Mouse (Mus musculus) neural tube, embryonic 11.5 days (tissue): ENCODE results near the gene Btf3l4. TPM values are rescaled to one million over a fixed set of nuclear protein-coding genes. Genes with fewer than 3 reads are reported as not detected.

ENCODE experiments used
- ATAC-seq: fragments of 200-750 bp; cut with Nextera tagmentation; 2 replicates; pipeline ENCODE4 v1.8.0; 2017; ENCODE audit warnings: moderate number of reproducible peaks, mild to moderate bottlenecking, moderate TSS enrichment, moderate library complexity; ENCODE audit not compliant: insufficient read depth, low FRiP score, low TSS enrichment
- DNase-seq: peaks from one replicate; pipeline ENCODE4 v3.0.0-alpha.2; 2015; ENCODE audit warnings: low spot score
- H3K27ac ChIP-seq: fragments of 300-500 bp; sonication (generic); 2 replicates; pipeline ENCODE4 v1.5.1; 2014; ENCODE audit warnings: low read depth, mild to moderate bottlenecking, low read length
- H3K27me3 ChIP-seq: fragments of 300-500 bp; sonication (generic); 2 replicates; pipeline ENCODE4 v1.6.1; 2014; ENCODE audit warnings: mild to moderate bottlenecking, low read length, mixed read lengths; ENCODE audit not compliant: control insufficient read depth, insufficient read depth
- H3K36me3 ChIP-seq: fragments of 300-500 bp; sonication (generic); 2 replicates; pipeline ENCODE4 v1.6.1; 2014; ENCODE audit warnings: mild to moderate bottlenecking, low read length, moderate library complexity, mixed read lengths; ENCODE audit not compliant: control insufficient read depth, insufficient read depth
- H3K4me1 ChIP-seq: fragments of 300-500 bp; sonication (generic); 2 replicates; pipeline ENCODE4 v1.6.1; 2014; ENCODE audit warnings: low read length, mixed read lengths; ENCODE audit not compliant: control insufficient read depth, insufficient read depth
- H3K4me2 ChIP-seq: fragments of 300-500 bp; sonication (generic); 2 replicates; pipeline ENCODE4 v1.6.1; 2014; ENCODE audit warnings: low read depth, mild to moderate bottlenecking, moderate library complexity
- H3K4me3 ChIP-seq: fragments of 300-500 bp; sonication (generic); 2 replicates; pipeline ENCODE4 v1.5.1; 2014; ENCODE audit warnings: low read depth, low read length
- H3K9ac ChIP-seq: fragments of 300-500 bp; sonication (generic); 2 replicates; pipeline ENCODE4 v1.6.1; 2014; ENCODE audit warnings: mild to moderate bottlenecking, low read length
- H3K9me3 ChIP-seq: fragments of 300-500 bp; sonication (generic); 2 replicates; pipeline ENCODE4 v1.6.1; 2016; ENCODE audit warnings: low read length; ENCODE audit not compliant: control insufficient read depth
- WGBS: fragments of 180-500 bp; shearing (Covaris S2); extraction: QIAGEN DNeasy Blood & Tissue Kit; methylation state at CpG from one replicate; pipeline ENCODE4 v1.1.7; 2014; 5-methylcytosine and 5-hydroxymethylcytosine counted together
- polyA plus RNA-seq: library from polyadenylated mRNA; unstranded; fragments of >200 nt; fragmentation: Nextera tagmentation; extraction: Ambion mirVana; gene quantifications from 2 replicates; pipeline ENCODE4 v1.2.1, GENCODE M21; 2014

The Btf3l4 gene
- polyA plus RNA-seq, 1 experiment from 2014 or later: 235 TPM

DNA sequence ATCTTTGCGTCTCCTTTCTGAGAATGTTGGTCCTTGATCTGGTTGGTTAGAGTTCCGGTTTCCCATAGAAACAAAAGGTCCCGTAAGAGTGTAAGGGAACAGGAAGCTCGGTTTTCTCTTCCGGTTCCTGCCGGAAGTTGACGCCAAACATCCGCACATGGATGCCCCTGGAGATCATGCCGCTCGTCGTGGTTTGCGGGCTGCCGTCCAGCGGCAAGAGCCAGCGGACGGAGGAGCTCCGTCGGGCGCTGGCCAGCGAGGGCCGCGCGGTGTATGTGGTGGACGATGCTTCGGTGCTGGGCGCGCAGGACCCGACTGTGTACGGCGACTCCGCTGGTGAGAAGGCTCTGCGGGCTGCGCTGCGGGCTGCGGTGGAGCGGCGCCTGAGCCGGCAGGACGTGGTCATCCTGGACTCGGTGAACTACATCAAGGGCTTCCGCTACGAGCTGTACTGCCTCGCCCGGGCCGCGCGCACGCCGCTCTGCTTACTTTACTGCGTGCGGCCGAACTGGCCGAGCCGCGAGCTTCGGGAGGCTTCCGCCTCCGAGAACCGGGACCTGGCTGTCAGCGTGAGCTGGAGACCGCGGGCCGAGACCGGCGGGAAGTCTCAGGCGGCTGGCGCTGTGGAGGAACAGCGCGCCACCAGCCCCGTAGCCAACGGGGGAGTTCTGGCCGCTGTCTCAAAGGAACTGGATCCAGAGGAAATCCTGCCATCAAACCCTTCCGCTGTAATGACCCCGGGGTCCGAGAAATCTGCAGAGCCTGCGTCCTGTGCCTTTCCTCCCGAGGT lies 14.5 kb upstream of the Btf3l4 start, which contains the start of gene Kti12:
TSS of gene Kti12 (plus strand) at position 71 of the 790 bp plus-strand sequence.
- DNase-seq: peak; percentile 83
- under 1% methylated on average over 77 of the region's 77 CpGs for WGBS
- Histone ChIP-seq H3K4me2 (peak within 1 kb of the TSS; percentile 88), H3K4me1 (peaks cover 13% of the 10 kb centered on the region), H3K9ac (peak within 1 kb of the TSS; percentile 84), H3K27me3 (no peaks in the 10 kb centered on the region), H3K27ac (peak within 1 kb of the TSS; percentile 82), H3K9me3 (no peaks in the 10 kb centered on the region), H3K36me3 (no peaks in the 10 kb centered on the region), H3K4me3 (peak within 1 kb of the TSS; percentile 95)
- ATAC-seq: peak; percentile 80

DNA sequence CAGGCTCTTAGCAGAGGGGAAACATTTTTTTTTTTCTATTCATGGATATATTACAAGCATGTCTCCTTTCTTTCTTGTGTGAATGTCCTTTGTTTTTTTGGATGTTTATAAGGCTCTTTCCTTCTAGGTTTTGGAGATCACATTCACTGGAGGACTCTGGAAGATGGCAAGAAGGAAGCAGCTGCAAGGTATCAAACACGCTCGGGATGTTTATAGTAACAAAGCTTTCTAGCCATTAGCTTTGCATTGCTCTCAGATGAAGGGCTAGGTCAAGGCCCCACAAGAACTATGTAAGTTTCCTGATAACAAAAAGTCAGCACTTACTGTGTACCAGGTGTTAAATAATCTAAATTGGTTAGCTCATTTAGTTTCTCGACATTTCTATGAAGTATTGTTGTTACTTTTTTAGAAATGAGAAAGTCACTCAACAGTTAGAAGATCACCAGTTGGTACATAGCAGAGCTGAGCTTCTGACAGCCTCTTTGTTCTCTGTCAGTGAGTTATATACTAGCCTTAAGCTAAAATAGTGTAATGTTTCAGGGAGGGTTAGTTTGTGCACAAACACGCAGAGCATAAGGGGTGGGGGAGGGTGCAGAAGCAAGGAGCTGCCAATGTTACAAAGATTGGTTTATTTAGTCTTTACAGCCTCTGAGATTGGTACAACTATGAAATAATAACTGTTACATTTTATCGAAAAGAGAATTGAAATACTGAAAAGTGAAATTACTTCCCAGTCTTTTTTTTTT lies 12.6 kb upstream of the Btf3l4 start:
- Histone ChIP-seq H3K4me2 (no peak overlapping the region), H3K4me3 (no peak overlapping the region), H3K27ac (no peak overlapping the region), H3K9ac (no peak overlapping the region), H3K4me1 (peaks cover 13% of the 10 kb centered on the region), H3K36me3 (no peaks in the 10 kb centered on the region), H3K9me3 (no peaks in the 10 kb centered on the region), H3K27me3 (no peaks in the 10 kb centered on the region)
- 87% methylated on average over 5 of the region's 5 CpGs for WGBS
- no peak for DNase-seq
- ATAC-seq: no peak

- ATAC-seq (no peak), DNase-seq (no peak)
- no peak overlapping the region for H3K4me2 ChIP-seq
- no peaks in the 10 kb centered on the region for H3K36me3 ChIP-seq
- H3K4me3 ChIP-seq: no peak overlapping the region
- H3K9me3 ChIP-seq: no peaks in the 10 kb centered on the region
- peak overlapping the region; percentile 8; the same call in 1 of the 2 replicates for H3K27ac ChIP-seq
- H3K4me1 ChIP-seq: no peaks in the 10 kb centered on the region
- no peak overlapping the region for H3K9ac ChIP-seq
- no peaks in the 10 kb centered on the region for H3K27me3 ChIP-seq
Measured at GRCm38 (mm10) chr4:108843336-108843735, 9.9 kb upstream of the Btf3l4 start.

GRCm38 (mm10) chr4:108841920-108842578 lies 8.6 kb upstream of the Btf3l4 start:
- Histone ChIP-seq H3K27ac (no peak overlapping the region), H3K9ac (no peak overlapping the region), H3K4me2 (no peak overlapping the region), H3K4me3 (no peak overlapping the region), H3K36me3 (no peaks in the 10 kb centered on the region), H3K27me3 (no peaks in the 10 kb centered on the region), H3K4me1 (no peaks in the 10 kb centered on the region), H3K9me3 (no peaks in the 10 kb centered on the region)
- ATAC-seq: no peak
- DNase-seq: no peak
- WGBS: 86% methylated on average over 7 of the region's 7 CpGs

DNA sequence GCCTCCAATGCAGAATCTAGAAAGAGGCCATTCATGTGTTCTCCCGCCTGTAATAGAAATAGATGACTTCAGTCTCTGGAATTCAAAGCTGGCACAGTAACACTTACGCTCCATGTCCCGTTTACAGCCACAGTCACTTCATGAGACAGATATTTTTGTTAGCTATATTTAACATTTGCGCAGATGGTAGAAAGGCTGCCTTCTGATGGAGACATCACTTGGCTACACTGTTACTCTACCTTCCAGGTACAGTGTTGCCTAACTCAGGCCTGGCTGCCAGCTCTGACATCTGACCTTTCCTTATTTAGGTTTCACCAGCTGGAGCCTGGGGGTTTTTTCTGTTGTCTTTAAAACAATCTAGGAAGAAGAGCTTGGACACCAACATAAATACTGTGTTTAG lies 4.6 kb upstream of the Btf3l4 start:
- WGBS: 89% methylated on average over 4 of the region's 4 CpGs
- no peak for DNase-seq
- no peak overlapping the region for H3K4me3 ChIP-seq

GRCm38 (mm10) chr4:108835496-108835895 lies 2.1 kb upstream of the Btf3l4 start:
- 74% methylated on average over 3 of the region's 3 CpGs for WGBS
- Histone ChIP-seq H3K4me3 (peak overlapping the region; percentile 91), H3K4me1 (peaks cover 13% of the 10 kb centered on the region; the same call in 1 of the 2 replicates), H3K9me3 (no peaks in the 10 kb centered on the region), H3K9ac (peak overlapping the region; percentile 100), H3K27me3 (no peaks in the 10 kb centered on the region), H3K4me2 (peak overlapping the region; percentile 84), H3K27ac (no peak overlapping the region; the same call in 1 of the 2 replicates), H3K36me3 (no peaks in the 10 kb centered on the region)
- DNase-seq: no peak
- ATAC-seq: no peak

More for the DNA sequence above, 4.6 kb upstream of the Btf3l4 start:
- Histone ChIP-seq H3K36me3 (no peaks in the 10 kb centered on the region), H3K27me3 (no peaks in the 10 kb centered on the region), H3K4me1 (0 out of 2 replicates have a peak, but pooled peaks cover 5% of the 10 kb centered on the region), H3K4me2 (no peak overlapping the region), H3K27ac (no peak overlapping the region), H3K9me3 (no peaks in the 10 kb centered on the region), H3K9ac (no peak overlapping the region)
- ATAC-seq: no peak

- Histone ChIP-seq H3K27me3 (no peaks in the 10 kb centered on the region), H3K9ac (peak overlapping the region; percentile 100), H3K4me2 (peak overlapping the region; percentile 84), H3K27ac (peak overlapping the region; percentile 99), H3K4me3 (peak overlapping the region; percentile 91), H3K9me3 (no peaks in the 10 kb centered on the region), H3K4me1 (peaks cover 13% of the 10 kb centered on the region; the same call in 1 of the 2 replicates), H3K36me3 (no peaks in the 10 kb centered on the region)
- ATAC-seq (no peak), DNase-seq (peak; percentile 19)
- under 1% methylated on average over 15 of the region's 15 CpGs for WGBS
Measured at GRCm38 (mm10) chr4:108834971-108835311, 1.5 kb upstream of the Btf3l4 start.

DNA sequence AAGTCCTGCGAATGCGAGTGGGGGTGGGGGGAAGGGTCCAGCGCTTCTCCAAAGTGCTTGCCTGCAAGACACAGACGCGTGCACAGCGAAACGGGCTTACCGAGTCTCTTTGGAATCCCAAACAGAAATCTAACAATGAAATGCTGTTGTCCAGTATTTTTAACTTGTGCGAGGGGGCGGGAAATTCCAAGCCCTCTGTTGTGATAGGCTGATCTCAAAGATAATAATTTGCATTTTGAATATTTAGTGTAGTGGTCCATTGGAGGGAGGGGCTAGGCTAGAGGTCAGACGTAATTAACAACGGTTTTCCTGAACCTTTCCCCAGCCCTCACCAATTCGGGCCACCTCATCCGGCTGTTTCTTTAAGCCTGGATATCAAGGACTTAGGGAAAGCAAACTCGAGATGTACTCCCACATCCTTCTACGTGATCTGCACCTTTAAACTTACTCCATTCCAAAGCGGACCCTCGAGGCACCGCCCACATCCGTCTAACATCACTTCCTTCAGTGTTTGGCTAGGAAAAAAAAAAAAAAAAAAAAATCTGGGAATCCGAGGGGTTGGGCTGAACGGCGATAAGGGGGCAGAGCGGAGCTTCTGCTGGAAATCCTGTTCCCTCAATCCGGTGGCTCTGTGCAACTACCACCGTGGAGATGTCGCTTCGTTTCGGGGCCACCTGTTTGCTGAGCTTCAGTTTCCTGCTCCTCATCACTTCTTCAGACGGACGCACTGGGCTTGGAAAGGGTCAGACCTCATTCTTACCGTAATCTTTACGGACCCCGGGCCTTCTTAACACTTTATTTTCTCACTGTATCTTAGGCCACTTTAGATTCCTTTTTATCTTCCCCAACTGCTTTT lies 929 bp upstream of the Btf3l4 start, which contains the start of gene Txndc12:
TSS of gene Txndc12 (plus strand) at position 487 of the 856 bp plus-strand sequence.
- WGBS: 0% methylated on average over 34 of the region's 34 CpGs
- peak; percentile 90 for DNase-seq
- Histone ChIP-seq H3K4me2 (peak within 1 kb of the TSS; percentile 84), H3K4me1 (peaks cover 13% of the 10 kb centered on the region; the same call in 1 of the 2 replicates), H3K27ac (peak within 1 kb of the TSS; percentile 99), H3K9me3 (no peaks in the 10 kb centered on the region), H3K27me3 (no peaks in the 10 kb centered on the region), H3K36me3 (no peaks in the 10 kb centered on the region), H3K9ac (peak within 1 kb of the TSS; percentile 100), H3K4me3 (peak within 1 kb of the TSS; percentile 91)
- ATAC-seq: peak; percentile 77
